Mouse (Mus musculus): ENCODE measurements at regions not wholly inside any gene's neighbourhood (a gene's known extent, or its start where the extent isn't known, plus 50 kb on each side); places are given as distances from the start of the nearest gene placed in this dataset.

- TF ChIP-seq CTCF (IDR thresholded peaks at IDR 0.05; ENCODE audit: low read depth, low read length) (no peak), POLR2A (IDR thresholded peaks at IDR 0.05; ENCODE audit: insufficient read depth, low read length) (no peak)
Observed at GRCm38 (mm10) chr1:89271743-89272142, 182.9 kb upstream of the Agap1 start.

Data from ES-Bruce4 (cell line).